Mouse (Mus musculus): ENCODE results near the gene Srcin1. TPM values are rescaled to one million over a fixed set of nuclear protein-coding genes. Genes with fewer than 3 reads are reported as not detected.
A peak's percentile ranks its signal among the peaks of the same experiment; 100 is the strongest.

Gene Srcin1
- total and polyA plus RNA-seq, 2 experiments from 2014 or later: 14.3 to 141 TPM

DNA sequence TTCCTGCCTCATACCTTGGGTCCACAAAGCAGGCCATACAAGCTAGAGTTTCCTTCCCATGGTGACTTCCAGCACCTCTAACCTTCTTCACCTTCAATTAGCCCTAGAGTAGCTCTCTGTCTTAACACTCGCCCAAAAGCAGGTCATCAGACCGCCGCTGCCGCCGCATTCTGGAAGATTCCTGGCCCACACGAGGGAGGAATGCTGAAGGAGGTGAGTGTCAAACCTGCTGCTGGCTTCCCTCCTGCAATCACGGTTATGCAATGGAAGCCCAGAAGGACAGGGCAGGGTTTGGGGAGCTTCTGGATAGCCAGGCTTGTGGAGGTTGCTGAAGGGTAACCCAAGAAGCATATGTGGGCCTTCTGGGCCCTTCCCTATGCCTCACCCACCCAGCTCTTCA lies 8.5 kb upstream of the Srcin1 start:
- no peaks in the 10 kb centered on the region for H3K36me3 ChIP-seq (ENCODE audit: insufficient read depth, low read length)
- H3K4me1 ChIP-seq (ENCODE audit: insufficient read depth, low read length): no peaks in the 10 kb centered on the region
- no peaks in the 10 kb centered on the region; the same call in 1 of the 2 replicates for H3K27me3 ChIP-seq (ENCODE audit: insufficient read depth, low read length)
- no peak overlapping the region for H3K4me3 ChIP-seq (ENCODE audit: low read length)
- 79% methylated on average over 7 of the region's 7 CpGs for WGBS
- no peaks in the 10 kb centered on the region for H3K9me3 ChIP-seq (ENCODE audit: low read length)
- no peak overlapping the region for H3K9ac ChIP-seq (replicated peaks; ENCODE audit: low read length)
- no peak for TF ChIP-seq CTCF (IDR thresholded peaks at IDR 0.05; ENCODE audit: low read depth)
- H3K4me2 ChIP-seq (ENCODE audit: low read depth, low read length): no peak overlapping the region
- no peak for DNase-seq (ENCODE audit: low spot score)
- H3K27ac ChIP-seq: no peak overlapping the region
- ATAC-seq: no peak

DNA sequence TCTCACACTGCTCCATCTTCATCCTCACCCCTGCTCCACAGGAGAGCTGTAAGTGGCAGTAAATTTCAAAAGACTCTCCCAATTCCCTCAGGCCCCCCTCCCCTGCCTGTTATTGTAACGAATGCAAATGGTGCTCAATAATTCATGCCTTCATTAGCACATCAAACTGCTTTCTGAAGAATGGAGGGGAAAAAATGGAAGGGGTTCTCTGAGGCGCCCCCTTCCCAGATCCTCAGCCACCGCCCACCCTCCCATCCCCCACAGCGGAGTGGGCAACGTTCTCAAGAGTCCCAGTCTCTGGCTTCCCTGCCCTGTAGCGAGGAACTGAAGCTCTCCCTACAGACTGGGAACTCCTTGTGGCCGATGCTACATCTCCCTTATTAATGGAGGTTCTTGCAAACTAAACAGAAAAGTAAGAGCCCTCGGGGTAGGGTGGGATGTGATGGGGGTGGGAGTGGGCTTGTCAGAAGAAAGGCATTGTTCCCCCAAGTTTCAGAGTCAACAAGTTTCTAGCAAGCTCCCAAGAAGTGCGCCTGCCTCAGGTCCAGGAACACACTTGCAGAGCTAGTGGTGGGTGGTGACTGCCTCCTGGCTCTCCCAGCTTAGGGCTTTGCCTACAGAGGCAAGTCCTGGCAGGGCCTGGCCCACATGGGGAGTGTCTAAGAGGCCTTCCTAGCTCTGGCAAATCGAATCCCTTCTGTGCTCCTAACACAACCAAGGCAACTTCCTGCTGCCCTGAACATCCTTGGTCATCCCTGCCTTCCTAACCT lies 3.3 kb upstream of the Srcin1 start:
- H3K9ac ChIP-seq (replicated peaks; ENCODE audit: low read length): no peak overlapping the region
- no peak overlapping the region for H3K4me2 ChIP-seq (ENCODE audit: low read depth, low read length)
- TF ChIP-seq CTCF (IDR thresholded peaks at IDR 0.05; ENCODE audit: low read depth): no peak
- DNase-seq (ENCODE audit: low spot score): no peak
- ATAC-seq: no peak
- no peaks in the 10 kb centered on the region for H3K9me3 ChIP-seq (ENCODE audit: low read length)
- H3K27me3 ChIP-seq (ENCODE audit: insufficient read depth, low read length): no peaks in the 10 kb centered on the region
- H3K4me3 ChIP-seq (ENCODE audit: low read length): no peak overlapping the region
- 15% methylated on average over 10 of the region's 10 CpGs for WGBS
- H3K27ac ChIP-seq: no peak overlapping the region
- peaks cover 8% of the 10 kb centered on the region; the same call in 1 of the 2 replicates for H3K4me1 ChIP-seq (ENCODE audit: insufficient read depth, low read length)
- H3K36me3 ChIP-seq (ENCODE audit: insufficient read depth, low read length): no peaks in the 10 kb centered on the region

DNA sequence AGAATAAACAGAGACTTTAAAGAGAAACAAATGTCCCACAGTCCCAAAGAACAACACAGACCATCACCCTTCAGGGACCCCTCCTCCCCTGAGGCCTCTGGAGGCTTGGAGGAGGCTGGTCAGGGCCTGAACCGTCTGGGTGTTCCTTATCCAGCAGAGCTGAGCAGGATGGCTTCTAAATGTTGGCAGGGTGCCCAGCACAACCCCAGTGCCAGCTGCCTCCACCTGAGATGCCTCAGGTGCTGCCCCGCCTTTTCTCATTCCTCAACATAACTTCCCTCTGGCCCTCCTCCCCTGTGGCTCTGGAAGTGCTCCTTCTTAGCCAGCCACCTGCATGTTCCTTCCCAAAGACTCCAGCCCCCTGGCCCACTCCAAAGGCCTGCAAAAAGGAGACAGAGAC lies 2.3 kb upstream of the Srcin1 start:
- DNase-seq (ENCODE audit: low spot score) (no peak), ATAC-seq (no peak)
- H3K27ac ChIP-seq: no peak overlapping the region
- no peaks in the 10 kb centered on the region for H3K27me3 ChIP-seq (ENCODE audit: insufficient read depth, low read length)
- no peak overlapping the region for H3K4me3 ChIP-seq (ENCODE audit: low read length)
- H3K9ac ChIP-seq (replicated peaks; ENCODE audit: low read length): no peak overlapping the region
- H3K4me2 ChIP-seq (ENCODE audit: low read depth, low read length): no peak overlapping the region
- peaks cover 13% of the 10 kb centered on the region for H3K4me1 ChIP-seq (ENCODE audit: insufficient read depth, low read length)
- TF ChIP-seq CTCF (IDR thresholded peaks at IDR 0.05; ENCODE audit: low read depth): no peak
- H3K9me3 ChIP-seq (ENCODE audit: low read length): no peaks in the 10 kb centered on the region
- no peaks in the 10 kb centered on the region for H3K36me3 ChIP-seq (ENCODE audit: insufficient read depth, low read length)
- WGBS: 39% methylated on average over 2 of the region's 2 CpGs

GRCm38 (mm10) chr11:97575638-97576037 lies 348 bp downstream of the Srcin1 start:
- Histone ChIP-seq H3K4me1 (ENCODE audit: insufficient read depth, low read length) (peaks cover 36% of the 10 kb centered on the region), H3K4me3 (ENCODE audit: low read length) (peak overlapping the region; percentile 72), H3K36me3 (ENCODE audit: insufficient read depth, low read length) (no peaks in the 10 kb centered on the region), H3K9ac (replicated peaks; ENCODE audit: low read length) (peak overlapping the region; percentile 92), H3K4me2 (ENCODE audit: low read depth, low read length) (peak overlapping the region; percentile 79), H3K9me3 (ENCODE audit: low read length) (no peaks in the 10 kb centered on the region), H3K27ac (peak overlapping the region; percentile 96), H3K27me3 (ENCODE audit: insufficient read depth, low read length) (no peaks in the 10 kb centered on the region)
- WGBS: under 1% methylated on average over 17 of the region's 18 CpGs
- ATAC-seq (peak; percentile 53), DNase-seq (ENCODE audit: low spot score) (peak; percentile 92)
- peak; percentile 97 for TF ChIP-seq CTCF (IDR thresholded peaks at IDR 0.05; ENCODE audit: low read depth)

DNA sequence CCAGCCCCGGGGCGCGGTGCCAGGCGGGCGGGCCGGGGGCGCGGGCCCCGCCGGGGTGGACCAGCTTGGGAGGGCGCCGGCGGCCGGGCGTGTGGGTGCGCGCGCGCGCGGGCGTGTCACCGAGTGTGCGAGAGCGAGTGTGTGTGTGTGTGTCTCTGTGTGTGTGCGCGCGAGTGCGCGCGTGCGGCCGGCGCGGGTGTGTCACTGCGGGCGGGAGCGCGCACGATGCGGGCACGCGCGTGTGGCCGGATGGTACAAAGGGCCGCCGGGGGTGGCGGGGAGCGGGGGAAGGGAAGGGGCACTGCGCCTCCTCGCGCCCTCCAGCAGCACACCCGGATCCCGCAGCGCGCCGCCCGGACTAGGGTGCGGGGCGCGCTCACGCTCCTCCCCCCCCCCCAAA lies 911 bp downstream of the Srcin1 start:
- H3K27ac ChIP-seq: peak overlapping the region; percentile 96
- no peaks in the 10 kb centered on the region for H3K9me3 ChIP-seq (ENCODE audit: low read length)
- H3K4me1 ChIP-seq (ENCODE audit: insufficient read depth, low read length): peaks cover 41% of the 10 kb centered on the region
- WGBS: under 1% methylated on average over 29 of the region's 62 CpGs
- peak overlapping the region; percentile 72 for H3K4me3 ChIP-seq (ENCODE audit: low read length)
- no peak for TF ChIP-seq CTCF (IDR thresholded peaks at IDR 0.05; ENCODE audit: low read depth)
- ATAC-seq: peak; percentile 55
- H3K9ac ChIP-seq (replicated peaks; ENCODE audit: low read length): peak overlapping the region; percentile 92
- H3K27me3 ChIP-seq (ENCODE audit: insufficient read depth, low read length): no peaks in the 10 kb centered on the region
- no peaks in the 10 kb centered on the region for H3K36me3 ChIP-seq (ENCODE audit: insufficient read depth, low read length)
- DNase-seq (ENCODE audit: low spot score): peak; percentile 92
- peak overlapping the region; percentile 79 for H3K4me2 ChIP-seq (ENCODE audit: low read depth, low read length)

DNA sequence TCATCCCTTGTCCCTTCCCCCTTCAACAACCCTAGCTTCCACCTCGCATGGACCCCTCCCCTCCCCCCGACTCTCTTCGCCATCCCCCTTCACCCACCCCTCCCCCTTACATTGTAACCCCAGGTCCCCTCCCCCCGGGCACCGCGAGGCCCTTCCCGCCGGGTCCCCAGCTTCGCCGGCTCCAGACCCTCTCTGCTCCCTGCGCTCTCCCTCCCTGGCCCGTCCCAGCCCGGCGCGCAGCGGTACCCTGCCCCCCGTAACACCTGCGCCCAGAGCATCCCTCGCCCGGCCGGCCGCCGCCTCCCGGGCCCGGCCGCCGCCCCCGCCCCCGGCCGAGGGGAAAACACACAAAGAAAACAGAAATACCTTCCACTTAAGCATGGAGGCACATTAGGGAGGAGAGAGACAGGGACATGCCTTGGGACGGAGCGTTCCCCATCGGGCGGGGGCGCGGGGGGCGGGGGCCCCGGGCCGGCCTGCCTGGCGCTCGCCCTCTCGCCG lies 1.4 kb downstream of the Srcin1 start:
- peak; percentile 33; the same call in 1 of the 2 replicates for ATAC-seq

More for the DNA sequence above, 1.4 kb downstream of the Srcin1 start:
- Histone ChIP-seq H3K27ac (peak overlapping the region; percentile 96), H3K27me3 (ENCODE audit: insufficient read depth, low read length) (no peaks in the 10 kb centered on the region), H3K4me3 (ENCODE audit: low read length) (peak overlapping the region; percentile 72), H3K9ac (replicated peaks; ENCODE audit: low read length) (peak overlapping the region; percentile 92), H3K4me1 (ENCODE audit: insufficient read depth, low read length) (peaks cover 44% of the 10 kb centered on the region), H3K4me2 (ENCODE audit: low read depth, low read length) (peak overlapping the region; percentile 79), H3K36me3 (ENCODE audit: insufficient read depth, low read length) (no peaks in the 10 kb centered on the region), H3K9me3 (ENCODE audit: low read length) (no peaks in the 10 kb centered on the region)
- under 1% methylated on average over 32 of the region's 43 CpGs for whole genome bisulfite sequencing
- TF ChIP-seq CTCF (IDR thresholded peaks at IDR 0.05; ENCODE audit: low read depth): no peak
- no peak for DNase-seq (ENCODE audit: low spot score)
